Mouse (Mus musculus): ENCODE measurements around the gene Syt14. TPM values are rescaled to one million over a fixed set of nuclear protein-coding genes. Genes with fewer than 3 reads are reported as not detected.

Syt14 gene
- total RNA-seq, 2 experiments from 2014 or later: 23.4 to 24.2 TPM

DNA sequence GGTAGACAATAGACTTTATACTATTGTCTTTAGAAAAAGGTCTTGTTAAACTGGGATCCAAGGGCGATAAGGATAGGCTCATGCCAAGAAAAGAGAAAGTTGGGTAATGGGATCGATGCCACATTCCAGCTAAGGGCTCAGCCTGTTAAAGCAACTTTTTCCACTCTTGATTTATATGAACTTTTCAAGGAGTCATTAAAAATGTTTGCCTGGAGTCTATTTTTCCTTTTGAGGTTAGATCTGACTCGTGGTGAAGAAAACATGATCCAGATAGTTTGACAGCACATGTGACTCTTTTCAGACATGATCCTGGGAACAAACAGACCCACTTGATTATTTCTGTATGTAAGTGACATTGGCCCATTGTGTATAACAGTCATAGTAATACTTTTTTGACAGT, 144.9 kb downstream of the Syt14 start:
- no peak for DNase-seq (ENCODE audit: extremely low spot score in 1 of 2, low spot score in 2 of 2)
- intact Hi-C loops (cut with DNase I): no loop called here

DNA sequence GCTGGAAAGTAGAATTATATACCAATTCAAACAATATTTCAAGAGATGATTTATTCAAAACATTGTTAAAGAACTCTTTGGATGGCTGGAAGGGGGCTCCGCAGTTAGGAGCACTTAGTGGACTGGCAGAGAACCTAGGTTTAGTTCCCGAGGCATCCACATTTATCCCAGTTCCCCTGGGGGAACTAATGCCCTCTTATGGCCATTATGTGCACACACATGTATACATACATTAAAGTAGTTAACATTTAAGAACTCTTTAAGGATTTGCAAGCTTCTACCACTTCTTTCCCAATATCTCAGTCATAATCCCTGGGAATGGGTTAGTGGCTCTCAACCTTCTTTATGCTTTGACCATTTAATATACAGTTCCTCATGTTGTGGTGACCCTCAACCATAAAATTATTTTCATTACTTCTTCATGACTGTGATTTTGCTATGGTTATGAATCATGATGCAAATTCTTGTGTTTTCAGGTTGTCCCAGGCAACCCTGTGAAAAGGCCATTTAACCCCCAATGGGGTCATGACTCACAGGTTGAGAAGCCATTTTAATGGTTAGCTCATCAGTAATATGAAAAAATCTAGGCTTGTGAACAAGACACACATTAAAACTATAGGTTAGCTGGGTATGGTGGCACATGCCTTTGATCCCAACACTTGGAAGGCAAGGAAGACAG, 152.8 kb downstream of the Syt14 start:
- intact Hi-C loops (cut with DNase I): no loop called here
- no peak for DNase-seq (ENCODE audit: extremely low spot score in 1 of 2, low spot score in 2 of 2)

DNA sequence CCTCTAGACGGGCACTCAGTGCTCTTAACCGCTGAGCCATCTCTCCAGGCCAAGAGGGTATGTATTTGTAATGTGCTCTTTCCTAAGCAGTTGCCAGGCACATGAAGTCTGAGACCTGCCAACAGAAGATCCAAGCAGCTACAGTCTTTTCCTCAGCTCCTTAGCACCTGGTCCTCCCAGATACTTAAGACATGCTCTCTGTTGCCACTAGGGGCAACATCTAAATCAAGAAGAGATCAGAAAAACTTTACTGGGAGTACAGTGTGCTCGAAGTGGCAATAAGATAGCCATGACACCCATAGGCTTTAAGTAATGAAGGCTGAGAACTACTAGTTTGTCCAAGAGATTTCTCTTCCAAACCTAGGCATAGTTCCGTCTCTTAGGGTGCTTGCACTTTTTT, 155.4 kb downstream of the Syt14 start:
- no peak for DNase-seq (ENCODE audit: extremely low spot score in 1 of 2, low spot score in 2 of 2)
- intact Hi-C loops (cut with DNase I): no loop called here

DNA sequence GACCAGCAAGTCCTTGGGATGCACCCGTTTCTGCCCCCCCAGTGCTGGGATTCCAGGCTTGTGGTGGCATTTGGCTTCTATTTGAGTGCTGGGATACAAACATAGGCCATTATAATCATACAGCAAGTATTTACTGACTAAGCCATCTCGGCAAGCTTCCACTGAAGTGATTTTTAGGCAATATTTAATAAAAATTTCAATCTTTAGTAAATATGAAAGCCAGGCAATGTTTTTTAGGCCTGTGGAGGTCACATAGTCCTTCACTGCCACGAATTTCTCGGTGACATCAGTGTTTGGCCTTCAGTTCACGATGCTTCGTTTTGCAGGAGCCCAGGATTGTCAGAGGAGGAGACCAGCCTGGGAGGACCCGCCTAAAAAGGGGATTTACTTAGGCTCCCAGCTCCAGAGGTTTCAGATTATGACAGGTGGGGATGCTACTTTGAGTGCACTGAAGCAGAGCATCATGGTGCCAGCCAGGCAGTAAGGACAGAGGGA, 156.4 kb downstream of the Syt14 start:
- intact Hi-C loops (cut with DNase I): no loop called here
- DNase-seq (ENCODE audit: extremely low spot score in 1 of 2, low spot score in 2 of 2): no peak

DNA sequence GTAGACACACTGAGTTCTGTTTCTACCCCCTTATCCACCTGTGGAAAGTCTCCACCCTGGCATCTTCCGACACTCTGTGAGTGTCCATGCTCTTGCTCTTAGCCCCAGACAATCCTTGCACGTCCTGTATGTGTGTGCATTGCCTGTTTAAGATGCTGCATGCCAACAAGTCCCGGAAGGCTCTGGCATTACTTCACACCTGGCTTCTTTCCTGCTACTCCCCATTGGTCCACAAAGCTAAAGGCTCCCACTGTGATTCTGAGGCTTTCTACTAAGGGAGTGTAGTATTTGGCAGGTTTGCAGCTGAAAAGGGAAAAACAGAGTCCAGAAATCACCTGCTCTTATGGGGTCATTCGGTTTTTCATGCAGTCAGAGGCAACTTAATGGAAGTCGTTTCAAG, 162.7 kb downstream of the Syt14 start:
- intact Hi-C loops (cut with DNase I): no loop called here
- no peak for DNase-seq (ENCODE audit: extremely low spot score in 1 of 2, low spot score in 2 of 2)

DNA sequence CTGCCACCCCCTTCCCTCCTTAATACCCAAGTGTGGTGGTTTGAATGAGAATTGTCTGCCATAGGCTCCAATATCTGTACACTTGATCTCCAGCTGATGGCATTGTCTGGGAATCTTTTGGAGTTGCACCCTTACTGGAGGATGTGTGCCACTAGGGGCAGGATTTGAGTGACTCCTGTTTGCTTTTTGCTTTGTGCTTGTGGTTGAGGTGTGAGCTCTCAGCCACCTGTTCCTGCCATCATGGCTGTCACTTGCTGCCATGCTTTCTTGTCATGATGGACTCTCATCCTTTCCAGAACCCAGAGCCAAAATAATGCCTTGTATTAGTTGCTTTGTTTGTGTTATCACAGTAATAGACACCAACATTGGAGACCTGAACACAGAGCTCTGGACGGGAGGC, 165.8 kb downstream of the Syt14 start:
- DNase-seq (ENCODE audit: extremely low spot score in 1 of 2, low spot score in 2 of 2): no peak
- intact Hi-C loops (cut with DNase I): no loop called here

DNA sequence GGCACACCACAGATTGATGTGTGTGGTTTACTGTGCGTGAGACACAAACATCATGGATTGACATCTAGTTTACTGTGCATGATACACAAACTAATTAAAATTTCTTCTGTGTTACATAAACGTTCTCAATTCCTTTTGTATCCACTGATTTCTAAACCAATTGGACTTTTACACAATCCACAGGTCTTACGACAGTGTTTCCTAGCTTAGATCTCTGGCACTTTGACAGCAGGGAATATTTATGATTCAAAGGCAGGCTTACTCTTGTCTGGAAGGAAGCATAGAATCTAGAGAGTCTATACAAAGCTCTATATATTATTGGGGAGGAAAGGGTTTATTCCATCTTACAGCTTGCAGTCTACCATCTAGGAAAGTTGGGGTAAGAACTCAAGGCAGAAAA, 171.1 kb downstream of the Syt14 start:
- DNase-seq (ENCODE audit: extremely low spot score in 1 of 2, low spot score in 2 of 2): no peak
- intact Hi-C loops (cut with DNase I): no loop called here

DNA sequence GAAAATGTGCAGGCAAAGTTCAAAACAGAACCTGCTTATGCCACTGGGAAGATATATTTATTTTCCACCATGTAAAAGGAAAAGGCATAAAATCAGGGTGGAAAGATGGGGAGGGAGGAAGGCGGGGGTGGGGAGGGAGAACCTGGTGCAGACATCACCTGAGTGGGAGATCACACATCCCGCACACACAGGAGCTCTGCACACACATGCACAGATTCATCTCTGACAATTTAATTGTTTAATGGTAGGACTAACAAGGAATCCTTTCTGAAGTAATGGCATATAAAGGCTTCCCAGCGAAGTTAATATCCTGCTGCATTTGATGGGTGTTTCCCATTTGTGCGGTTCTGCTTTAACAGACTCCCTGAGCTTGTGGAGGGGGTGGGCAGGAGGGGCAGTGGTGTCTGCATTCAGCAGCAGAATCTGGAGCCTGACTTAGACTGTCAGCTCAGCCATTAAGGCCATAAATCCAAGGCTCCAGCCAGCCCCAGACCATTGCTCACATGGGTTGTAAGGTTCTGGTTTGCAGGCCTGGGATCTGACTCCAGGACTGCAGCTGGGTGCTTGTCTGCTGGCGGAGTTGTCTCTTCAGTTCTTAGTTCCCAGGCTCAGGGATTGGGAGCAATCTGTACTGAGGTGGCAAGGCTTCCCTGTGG, 174.1 kb downstream of the Syt14 start:
- intact Hi-C loops (cut with DNase I): no loop called here
- no peak for DNase-seq (ENCODE audit: extremely low spot score in 1 of 2, low spot score in 2 of 2)

DNA sequence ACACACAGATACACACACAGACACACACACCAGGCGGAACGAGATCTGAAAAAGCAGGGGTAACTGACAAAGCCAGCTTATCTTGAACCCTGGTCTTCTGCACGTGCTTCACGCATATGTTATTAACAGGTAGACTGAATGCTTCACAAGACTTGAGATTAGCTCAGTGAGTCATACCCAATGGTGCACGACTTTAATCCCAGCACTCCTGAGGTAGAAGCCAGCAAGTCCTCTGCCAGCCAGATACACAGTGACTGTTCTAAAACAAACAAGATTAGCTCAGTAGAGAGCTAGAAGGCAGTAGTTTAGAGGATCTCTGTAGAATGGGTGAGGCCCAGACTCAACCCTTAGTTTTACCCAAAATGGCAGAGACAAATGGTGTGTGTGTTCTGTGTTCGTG, 175.3 kb downstream of the Syt14 start:
- intact Hi-C loops (cut with DNase I): no loop called here
- no peak for DNase-seq (ENCODE audit: extremely low spot score in 1 of 2, low spot score in 2 of 2)

DNA sequence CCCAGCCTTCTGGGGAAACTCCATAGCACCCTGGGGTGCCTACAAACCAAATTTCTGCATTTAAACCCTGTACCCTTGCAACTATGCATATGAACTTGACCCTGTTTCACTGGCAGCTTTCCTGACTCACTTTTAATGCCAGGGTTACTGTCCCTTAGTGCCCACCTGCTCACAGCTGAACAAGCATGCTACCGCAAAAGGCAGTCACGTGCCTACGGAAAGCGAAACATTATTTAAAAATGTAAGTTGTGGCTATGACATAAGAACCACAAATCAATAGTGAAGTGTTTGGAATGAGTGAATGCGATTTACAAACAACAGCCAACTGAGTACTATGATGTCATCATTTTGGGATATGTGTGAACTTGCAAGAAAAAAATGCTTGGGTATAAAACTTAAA, 178.0 kb downstream of the Syt14 start:
- intact Hi-C loops (cut with DNase I): no loop called here
- DNase-seq (ENCODE audit: extremely low spot score in 1 of 2, low spot score in 2 of 2): no peak

DNA sequence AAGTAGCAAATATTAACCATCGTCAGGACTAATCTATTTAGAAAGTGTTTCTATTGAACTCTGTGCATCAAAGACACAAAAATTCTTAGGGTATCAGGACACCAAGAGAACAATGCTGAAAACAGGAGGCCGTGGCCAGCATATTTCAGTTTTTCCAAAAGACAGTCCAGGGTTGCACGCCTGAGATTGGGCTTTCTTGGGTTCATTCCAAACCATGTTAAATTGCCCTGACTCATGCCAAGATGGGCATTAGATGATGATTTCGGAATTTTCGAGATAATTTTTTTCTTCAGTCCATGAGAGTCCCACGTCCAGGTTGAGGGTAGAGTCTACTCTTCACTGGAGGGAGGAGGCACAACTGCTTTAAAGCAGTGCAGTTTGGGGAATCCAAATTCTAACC, 178.6 kb downstream of the Syt14 start:
- no peak for DNase-seq (ENCODE audit: extremely low spot score in 1 of 2, low spot score in 2 of 2)
- intact Hi-C loops (cut with DNase I): no loop called here

DNA sequence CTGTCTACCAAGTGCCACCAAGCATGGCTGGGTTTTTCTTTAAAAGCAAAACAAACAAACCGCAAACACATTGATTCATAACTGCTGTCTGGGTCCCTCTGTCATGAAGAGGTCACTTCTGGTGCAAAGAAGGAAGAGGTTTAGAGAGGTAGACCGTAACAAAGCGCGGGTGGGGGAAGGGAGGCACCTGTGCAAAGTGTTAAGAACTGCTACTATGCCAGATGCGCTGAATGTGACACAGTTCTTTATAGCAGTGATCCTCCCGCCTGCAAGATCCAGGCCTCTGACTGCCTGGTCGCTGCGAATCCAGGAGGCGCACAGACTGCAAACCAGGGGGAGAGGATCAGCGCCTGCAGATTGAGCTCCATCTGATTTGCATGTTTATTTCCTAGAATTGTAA, 179.2 kb downstream of the Syt14 start:
- intact Hi-C loops (cut with DNase I): no loop called here
- no peak for DNase-seq (ENCODE audit: extremely low spot score in 1 of 2, low spot score in 2 of 2)

DNA sequence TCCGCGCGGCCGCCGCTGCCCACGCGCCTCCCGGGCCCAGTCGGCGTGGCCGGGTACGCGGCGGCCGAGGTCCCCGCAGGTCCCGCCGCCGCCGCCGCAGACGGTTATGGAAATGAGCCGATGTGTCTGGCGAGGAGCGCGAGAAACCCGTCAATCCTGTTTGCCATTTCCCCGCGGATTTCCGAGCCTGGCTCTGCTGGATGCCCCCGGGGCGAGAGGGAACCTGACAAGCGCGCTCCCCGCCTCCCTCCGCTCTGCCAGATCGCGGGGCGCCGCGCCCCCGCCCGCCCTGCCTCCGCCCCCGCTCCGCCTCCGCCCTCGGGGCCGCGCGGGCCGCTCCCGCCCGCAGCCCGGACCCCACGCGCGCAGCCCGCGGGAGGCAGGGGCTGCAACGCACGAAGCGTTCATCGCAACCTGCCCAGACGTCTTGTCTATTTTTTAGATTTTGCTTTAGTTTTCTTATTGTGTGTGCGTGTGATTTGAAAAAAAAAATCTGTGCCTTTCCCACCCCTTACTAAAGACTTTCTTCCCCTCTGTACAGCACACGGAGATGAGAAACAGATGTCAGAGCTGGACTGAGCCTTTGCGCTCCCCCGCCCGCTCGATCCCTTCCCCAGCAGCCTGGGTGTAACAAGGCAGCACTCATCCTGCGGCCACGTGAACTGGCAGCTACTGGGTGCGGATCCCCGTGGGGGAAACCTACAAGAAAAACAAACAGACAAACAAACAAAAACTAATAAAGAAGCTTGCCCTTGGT, 179.9 kb downstream of the Syt14 start, which contains the start of gene Sertad4:
Gene Sertad4, minus strand, starts transcription at position 283 of the 757 bp plus-strand sequence.
- intact Hi-C loops (cut with DNase I): no loop called here
- peak in 1 of 2 experiments; percentile 74 for DNase-seq (ENCODE audit: extremely low spot score in 1 of 2, low spot score in 2 of 2)

DNA sequence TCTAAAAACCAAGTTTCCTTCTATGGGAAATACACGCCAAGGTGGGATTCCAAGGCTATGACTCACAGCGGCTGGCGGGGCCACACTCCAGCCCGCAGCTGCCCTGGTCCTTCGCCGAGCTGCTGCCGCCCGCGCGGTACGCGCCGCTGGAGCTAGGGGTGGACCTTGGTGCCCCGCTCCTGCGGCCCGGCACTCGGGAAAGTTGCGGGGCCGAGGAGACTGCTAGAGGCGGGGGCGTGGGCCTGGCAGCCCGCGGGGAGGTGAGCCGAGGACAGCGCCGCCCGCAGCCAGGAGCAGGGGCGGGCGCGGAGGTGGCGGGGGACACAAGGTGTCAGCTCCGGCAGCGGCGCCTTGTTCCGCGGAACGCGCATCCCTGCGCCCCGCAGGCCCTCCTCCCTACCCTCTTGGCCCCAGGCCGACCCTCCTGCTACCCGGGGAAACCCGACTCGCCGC, 180.7 kb downstream of the Syt14 start:
- intact Hi-C loops (cut with DNase I): no loop called here

DNA sequence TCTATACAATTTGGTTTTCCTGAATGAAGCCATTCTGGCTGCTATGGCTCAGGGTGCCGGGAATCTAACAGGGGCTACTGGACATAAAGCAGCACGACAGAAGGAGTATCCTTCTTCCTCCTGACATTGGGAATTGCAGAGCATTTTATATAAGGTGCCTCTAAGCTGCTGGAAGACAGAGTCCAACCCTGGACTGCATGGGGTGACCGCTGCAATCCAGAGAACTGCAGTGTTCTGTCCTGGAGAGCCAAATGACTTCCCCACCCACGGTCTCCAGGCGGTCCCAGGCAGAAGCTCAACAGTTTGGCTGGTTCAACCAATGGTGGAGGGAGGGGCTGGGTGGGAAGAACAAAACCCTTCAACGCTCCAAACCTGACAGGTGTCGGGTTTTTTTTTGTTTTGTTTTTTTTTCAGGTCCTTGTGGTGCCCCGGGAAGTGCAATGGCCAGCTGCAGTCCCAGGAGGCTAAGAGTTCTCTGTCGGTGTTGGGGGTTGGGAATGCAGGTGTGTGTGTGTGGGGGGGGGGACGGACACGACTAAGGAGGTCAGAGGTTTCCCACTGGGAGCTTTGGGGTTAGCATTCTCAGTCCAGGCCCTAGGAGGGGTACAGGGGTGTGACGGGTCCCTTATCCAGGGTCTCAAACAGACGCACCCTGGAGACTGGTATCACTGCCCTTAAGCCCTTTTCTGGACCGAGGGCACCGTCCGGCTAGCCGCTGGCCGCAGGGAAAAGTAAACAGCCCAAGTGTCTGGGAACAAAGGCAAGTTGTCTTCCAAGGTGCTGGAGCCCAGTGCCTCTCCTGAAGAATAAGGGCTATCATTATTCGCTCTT, 181.4 kb downstream of the Syt14 start:
- intact Hi-C loops (cut with DNase I): no loop called here
- no peak for DNase-seq (ENCODE audit: extremely low spot score in 1 of 2, low spot score in 2 of 2)

More for the DNA sequence above, 180.7 kb downstream of the Syt14 start:
- DNase-seq (ENCODE audit: extremely low spot score in 1 of 2, low spot score in 2 of 2): peak in 1 of 2 experiments; percentile 71

DNA sequence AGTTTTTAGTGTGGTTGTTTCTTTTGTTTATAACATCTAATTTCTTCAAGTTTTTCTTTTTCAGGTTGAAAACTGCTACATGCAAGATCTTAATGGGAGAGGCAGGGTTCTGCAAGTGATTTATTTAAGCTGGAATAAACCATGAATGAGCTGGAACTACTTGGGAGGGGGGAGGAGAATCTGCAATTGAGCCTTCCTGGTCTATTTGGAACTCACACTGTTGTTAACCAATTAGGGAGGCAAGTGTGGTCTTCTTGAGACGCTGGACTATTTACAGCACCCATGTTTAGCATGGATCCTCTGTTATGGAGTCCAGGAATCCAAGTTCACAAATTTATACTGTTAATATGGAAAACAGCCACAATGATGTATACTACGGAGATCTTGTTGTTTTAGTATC, 182.1 kb downstream of the Syt14 start:
- intact Hi-C loops (cut with DNase I): no loop called here
- no peak for DNase-seq (ENCODE audit: extremely low spot score in 1 of 2, low spot score in 2 of 2)

DNA sequence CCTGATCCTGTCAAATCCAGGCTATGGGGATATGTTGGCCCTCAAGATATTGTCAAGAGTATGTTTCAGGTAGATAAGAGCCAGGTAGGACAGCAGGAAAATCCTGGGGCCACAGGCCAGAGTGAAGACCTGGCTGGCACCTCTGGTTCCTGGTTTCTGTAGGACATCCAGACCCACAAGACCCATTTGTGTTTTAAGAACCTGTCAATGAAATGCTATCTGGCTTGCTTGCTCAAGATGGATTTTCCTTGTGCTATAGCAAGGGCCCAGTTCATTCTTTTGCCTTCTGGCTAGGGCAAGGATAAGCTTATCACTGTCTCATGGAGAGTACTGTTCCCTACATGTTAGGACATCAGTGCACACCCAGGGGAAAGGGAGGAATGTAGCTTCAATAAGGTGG, 183.5 kb downstream of the Syt14 start:
- intact Hi-C loops (cut with DNase I): no loop called here
- DNase-seq (ENCODE audit: extremely low spot score in 1 of 2, low spot score in 2 of 2): no peak

DNA sequence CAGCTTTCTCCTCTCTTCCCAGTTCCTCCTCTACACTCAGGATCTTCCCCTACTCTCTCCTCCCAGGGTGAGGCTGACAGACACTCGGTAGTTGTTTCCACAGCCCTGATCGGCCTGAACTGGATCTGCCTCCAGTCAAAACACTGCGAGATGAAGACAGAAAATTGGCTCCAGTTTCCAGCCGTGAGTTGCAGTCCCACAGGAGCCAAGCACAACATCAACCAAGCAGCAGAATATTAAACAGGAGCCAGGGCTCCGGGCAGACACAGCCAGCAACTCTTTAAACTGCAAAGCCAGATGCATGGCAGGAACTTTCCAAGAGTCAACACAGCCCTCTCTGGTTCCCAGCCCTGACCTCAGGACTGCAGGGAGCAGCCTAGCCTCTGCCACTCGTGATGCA, 183.9 kb downstream of the Syt14 start:
- intact Hi-C loops (cut with DNase I): no loop called here
- DNase-seq (ENCODE audit: extremely low spot score in 1 of 2, low spot score in 2 of 2): peak in 1 of 2 experiments; percentile 60

DNA sequence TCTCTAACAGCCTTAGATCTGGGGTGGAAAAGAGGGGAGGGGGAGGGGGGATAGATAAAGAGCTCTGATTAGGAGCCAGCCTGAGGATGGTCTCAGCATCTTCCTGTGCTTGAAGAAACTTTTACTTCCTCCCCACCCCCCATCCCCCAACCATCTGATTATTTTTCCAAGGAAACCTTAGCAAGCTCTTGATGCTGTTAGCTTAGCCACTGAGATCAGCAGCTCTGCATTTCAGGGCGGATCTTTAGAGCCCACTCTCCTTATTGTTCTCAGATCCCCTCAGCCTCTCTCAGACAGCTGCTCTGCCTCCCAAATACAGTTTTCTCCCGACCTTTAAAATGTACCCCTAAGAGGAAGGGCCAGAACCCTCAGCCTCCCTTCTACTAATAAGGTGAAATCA, 184.4 kb downstream of the Syt14 start:
- intact Hi-C loops (cut with DNase I): no loop called here
- no peak for DNase-seq (ENCODE audit: extremely low spot score in 1 of 2, low spot score in 2 of 2)

Data from left cerebral cortex, postnatal 10 days (tissue).